Mouse (Mus musculus): ENCODE results near the gene Zfp971.
"Not testable (repeated sequence)": the region's sequence is repeated elsewhere in the genome, so short reads cannot be mapped to it uniquely, and the experiment has no call there.

Zfp971 gene

DNA sequence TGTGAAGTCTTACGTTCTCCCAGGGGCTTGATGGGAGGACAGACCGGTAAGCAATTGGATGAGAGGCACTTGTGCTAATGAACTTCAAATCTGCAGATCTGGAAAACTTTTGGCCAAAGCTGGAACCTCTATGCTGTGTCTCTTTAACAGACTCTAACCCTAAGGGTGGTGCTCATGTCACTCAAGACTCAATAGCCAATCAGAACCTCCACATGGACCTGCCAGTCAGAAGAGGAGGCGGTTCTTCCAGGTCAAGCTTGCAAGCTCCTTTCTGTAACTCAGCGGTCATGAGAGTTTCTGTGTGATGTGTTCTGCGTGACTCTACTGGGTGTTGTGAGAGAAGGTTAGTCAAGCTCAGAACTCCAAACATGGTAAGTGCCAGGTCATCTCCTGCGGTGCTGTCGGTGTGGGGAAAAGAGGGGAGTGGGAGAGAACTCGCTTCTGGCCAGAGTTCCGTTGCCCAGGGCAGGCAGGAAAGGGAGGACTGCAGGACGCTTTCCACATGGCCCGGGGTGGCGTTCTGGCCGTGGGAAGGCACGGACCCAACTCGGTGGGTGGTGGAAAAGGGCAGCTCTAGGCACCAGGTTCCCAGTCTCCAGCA, at the start of gene Zfp971:
Zfp971 (plus strand) TSS at position 274 of the 601 bp plus-strand sequence.
- peak; percentile 33 to 60 for DNase-seq

DNA sequence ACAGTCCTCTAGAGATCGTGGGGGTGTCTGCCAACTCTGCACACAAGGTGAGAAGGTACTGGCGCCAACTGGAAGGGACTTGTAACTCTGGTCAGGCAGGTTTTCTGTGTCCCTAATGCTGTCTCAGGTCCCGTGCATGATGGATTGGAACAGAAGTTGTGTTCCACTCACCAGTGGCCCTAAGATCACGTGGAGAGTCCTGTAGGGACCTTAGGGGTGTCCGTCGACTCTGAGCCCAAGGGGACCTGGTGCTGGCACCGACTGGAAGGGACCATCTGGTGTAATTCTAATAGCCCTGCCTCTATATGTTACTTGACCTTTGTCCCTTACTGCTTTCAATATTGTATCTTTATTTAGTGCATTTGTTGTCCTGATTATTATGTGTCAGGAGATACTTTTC, 48.3 kb upstream of the Zfp971 start:
- DNase-seq, result peak in 1 of 2 experiments; percentile 33

DNA sequence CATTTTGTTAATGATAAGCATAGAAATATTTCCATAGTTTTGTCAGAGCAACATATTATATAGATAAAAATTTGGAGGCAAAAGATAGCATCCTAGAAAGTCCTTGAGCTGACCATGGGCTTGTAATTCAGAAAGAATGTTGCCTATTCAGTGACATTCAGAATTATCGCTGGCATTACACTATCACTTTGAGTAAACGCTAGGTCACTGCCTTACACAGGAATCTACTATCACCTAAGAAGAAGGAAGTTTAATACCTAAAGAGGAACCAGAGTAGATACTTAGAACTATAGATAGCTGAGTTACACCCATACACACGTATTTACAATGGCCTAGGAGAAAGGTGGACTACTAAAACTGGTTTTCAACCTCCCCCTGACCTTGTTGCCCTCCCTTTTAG, 3.6 kb upstream of the Zfp971 start:
- DNase-seq, result not testable (repeated sequence)

DNA sequence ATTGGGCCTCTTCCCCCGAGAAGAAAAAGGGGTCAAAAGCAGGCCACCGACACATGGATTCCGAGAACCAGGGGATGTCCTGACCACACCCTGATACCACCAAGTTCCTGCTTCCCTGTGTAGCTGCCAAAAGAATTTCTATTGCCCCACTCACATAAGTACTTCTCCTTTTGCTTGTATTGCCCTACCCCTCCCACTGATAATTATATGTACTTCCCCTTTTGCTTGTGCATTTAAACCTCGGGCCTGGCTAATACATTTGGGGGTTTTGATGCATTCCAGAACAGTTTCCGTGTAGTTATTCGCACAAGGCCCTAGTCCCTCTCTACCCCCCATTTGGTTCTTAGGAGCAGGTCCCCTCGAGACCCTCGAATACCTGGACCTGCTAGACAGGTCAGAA, 2.3 kb upstream of the Zfp971 start:
- not testable (repeated sequence) for DNase-seq

DNA sequence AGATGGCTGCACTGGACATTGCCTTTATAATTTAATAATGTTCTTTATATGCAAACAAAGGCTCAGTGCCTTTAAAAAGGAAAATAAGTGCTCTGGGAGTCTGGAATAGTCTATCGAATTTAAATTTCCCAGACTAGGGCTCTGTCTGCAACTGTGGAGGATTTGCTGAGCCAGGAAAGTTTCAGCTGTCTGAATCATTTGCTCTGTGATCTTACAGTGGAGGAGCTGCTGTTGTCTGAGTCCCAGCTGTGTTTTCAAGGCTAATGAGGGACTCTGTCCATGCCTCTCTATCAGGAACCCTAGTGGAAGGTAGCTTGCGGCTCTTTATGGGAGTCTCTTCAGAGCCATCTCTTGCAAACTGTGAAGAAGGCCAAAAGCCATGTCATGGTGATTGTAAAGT, 777 bp downstream of the Zfp971 start:
- not testable (repeated sequence) for DNase-seq

DNA sequence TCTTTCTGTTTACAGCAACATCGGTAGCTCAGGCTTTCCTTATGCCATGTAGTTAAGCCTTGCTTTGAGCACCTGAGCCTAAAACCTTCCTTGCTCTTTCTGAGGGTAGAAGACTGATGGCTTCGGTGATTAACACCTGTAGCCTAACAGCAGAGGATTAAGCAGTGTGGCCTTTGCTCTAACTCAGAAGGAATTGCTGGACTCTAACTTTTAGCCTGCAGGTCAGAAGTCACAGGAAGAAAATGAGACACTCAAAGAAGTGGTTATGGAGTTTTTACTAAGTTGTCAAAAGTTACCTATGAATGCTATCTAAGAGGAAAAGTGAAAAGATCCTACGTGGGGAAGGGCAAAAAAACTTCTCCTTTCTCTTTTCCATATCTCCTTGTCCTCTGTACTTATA, 4.5 kb downstream of the Zfp971 start:
- DNase-seq, result not testable (repeated sequence)

DNA sequence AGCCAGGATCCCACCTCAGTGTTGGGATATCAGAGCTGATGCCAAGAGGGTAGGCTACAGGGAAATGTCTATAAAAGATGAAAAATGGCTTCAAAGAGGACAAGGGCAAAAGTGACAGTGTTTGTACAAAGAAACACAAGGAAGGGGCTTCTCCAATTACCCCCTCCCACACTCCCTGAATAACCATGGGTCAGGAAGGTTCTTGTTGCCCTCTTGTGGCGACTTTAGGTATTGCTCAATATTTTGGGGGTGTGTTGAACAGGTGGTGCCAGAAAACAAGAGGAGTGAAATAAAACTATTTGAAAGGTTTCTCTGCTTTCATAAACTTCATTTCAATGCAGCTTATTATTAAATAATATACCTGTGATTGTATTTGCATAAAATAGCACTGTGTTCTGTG, 35.1 kb downstream of the Zfp971 start:
- peak; percentile 48 to 78 for DNase-seq

DNA sequence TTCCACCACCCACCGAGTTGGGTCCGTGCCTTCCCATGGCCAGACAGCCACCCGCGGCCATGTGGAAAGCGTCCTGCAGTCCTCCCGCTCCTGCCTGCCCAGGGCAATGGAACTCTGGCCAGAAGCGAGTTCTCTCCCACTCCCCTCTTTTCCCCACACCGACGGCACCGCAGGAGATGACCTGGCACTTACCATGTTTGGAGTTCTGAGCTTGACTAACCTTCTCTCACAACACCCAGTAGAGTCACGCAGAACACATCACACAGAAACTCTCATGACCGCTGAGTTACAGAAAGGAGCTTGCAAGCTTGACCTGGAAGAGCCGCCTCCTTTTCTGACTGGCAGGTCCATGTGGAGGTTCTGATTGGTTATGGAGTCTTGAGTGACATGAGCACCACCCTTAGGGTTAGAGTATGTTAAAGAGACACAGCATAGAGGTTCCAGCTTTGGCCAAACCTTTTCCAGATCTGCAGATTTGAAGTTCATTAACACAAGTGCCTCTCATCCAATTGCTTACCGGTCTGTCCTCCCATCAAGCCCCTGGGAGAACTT, 55.2 kb downstream of the Zfp971 start, which contains the start of gene Zfp931:
Zfp931 (minus strand) TSS at position 311 of the 552 bp plus-strand sequence.
- DNase-seq, result not testable (repeated sequence)

Data from kidney, postnatal 25 days (tissue).